Mouse (Mus musculus): ENCODE data around the gene Astn1. TPM values are rescaled to one million over a fixed set of nuclear protein-coding genes. Genes with fewer than 3 reads are reported as not detected.
A peak's percentile ranks its signal among the peaks of the same experiment; 100 is the strongest.

Astn1 gene
- polyA plus RNA-seq, 1 experiment from 2014 or later = 4.2 TPM

DNA sequence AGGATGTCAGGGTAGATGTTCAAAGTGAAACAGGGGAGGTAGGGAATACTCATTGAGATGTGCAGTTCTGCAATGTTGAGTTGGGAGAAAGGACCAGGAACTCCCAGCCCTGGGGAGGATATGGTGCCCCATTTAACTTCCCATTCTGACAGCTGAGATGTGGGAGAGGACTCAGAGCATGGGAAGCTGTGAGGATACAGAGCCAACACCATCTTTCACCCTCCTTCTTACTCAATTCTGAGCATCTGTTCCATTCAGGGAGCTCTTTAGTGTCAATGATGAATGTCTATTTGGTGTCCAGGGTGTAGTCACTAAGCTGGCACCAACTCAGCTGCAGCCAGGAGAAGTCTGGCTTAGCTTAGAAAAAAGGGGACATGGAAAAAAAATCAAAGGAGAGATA lies 219.7 kb downstream of the Astn1 start:
- H3K36me3 ChIP-seq = no peaks in the 10 kb centered on the region
- H3K9me3 ChIP-seq = no peaks in the 10 kb centered on the region
- no peaks in the 10 kb centered on the region for H3K27me3 ChIP-seq
- H3K27ac ChIP-seq = no peak overlapping the region
- ATAC-seq (ENCODE audit: insufficient number of reproducible peaks, insufficient read depth, low FRiP score, low TSS enrichment, low read depth) = no peak
- H3K4me3 ChIP-seq (replicated peaks) = no peak overlapping the region
- H3K9ac ChIP-seq (replicated peaks) = no peak overlapping the region
- no peaks in the 10 kb centered on the region for H3K4me1 ChIP-seq (replicated peaks)
- H3K4me2 ChIP-seq = no peak overlapping the region

DNA sequence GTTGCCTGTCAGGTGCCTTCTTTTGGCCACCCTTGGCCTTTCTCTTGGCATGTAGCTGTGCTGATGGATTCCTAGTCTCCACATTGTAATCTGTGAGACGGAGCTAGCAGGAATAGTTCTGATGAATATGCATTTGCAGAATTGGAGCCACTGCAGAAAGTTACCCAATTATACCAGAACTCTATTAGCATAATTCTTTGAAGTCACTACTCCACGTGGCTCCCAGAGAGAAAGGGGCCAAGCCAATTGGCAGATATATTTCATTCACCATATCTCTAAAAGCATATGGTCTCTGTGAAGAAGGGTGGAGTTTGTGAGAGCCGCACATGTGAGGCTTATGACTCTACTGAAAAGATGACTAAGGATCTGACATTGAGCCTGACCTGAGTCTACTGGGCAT lies 226.8 kb downstream of the Astn1 start:
- Histone ChIP-seq H3K9ac (replicated peaks) (no peak overlapping the region), H3K4me1 (replicated peaks) (no peaks in the 10 kb centered on the region), H3K27me3 (no peaks in the 10 kb centered on the region), H3K4me2 (no peak overlapping the region), H3K36me3 (no peaks in the 10 kb centered on the region), H3K9me3 (no peaks in the 10 kb centered on the region), H3K4me3 (replicated peaks) (no peak overlapping the region), H3K27ac (no peak overlapping the region)
- WGBS = 87% methylated on average over 3 of the region's 3 CpGs
- ATAC-seq (ENCODE audit: insufficient number of reproducible peaks, insufficient read depth, low FRiP score, low TSS enrichment, low read depth) = no peak

DNA sequence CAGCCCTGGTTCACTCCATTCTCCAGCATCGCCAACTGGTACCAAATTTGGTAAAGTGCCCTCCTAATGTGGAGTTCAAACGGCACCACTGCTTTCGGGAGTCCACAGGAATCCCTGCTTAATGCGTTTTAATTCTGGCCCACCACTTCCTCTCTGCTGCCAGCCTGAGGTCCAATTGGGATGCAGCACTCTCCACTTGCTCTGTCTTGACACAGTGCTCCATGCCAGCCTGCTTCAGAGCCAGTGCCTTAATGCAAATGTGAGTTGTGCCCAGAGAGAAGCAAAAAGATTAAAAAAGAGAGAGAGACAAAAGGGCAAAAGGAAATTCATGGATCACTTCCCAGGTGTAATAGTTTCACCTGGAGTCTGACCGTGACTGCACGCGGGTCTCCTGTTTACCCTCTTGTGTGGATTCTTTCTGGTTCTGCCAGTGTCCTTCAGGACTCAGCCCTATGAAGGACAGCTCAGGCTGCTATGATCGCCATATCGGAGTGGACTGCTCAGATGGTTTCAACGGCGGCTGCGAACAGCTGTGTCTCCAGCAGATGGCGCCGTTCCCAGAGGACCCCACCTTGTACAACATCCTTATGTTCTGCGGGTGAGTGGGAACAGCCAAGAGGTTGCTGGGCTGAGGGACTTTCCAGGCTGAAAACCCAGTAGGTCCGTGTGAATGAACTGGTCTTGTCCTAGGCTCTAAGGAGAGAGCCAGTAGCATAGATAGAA lies 234.8 kb downstream of the Astn1 start:
- Histone ChIP-seq H3K36me3 (no peaks in the 10 kb centered on the region), H3K4me2 (peak overlapping the region; percentile 18), H3K9me3 (no peaks in the 10 kb centered on the region), H3K27me3 (peaks cover 3% of the 10 kb centered on the region; the same call in 1 of the 2 replicates), H3K4me3 (replicated peaks) (no peak overlapping the region), H3K4me1 (replicated peaks) (0 out of 2 replicates have a peak, but pooled peaks cover 4% of the 10 kb centered on the region), H3K9ac (replicated peaks) (no peak overlapping the region), H3K27ac (no peak overlapping the region)
- 29% methylated on average over 16 of the region's 16 CpGs for WGBS
- peak; percentile 75 for ATAC-seq (ENCODE audit: insufficient number of reproducible peaks, insufficient read depth, low FRiP score, low TSS enrichment, low read depth)

DNA sequence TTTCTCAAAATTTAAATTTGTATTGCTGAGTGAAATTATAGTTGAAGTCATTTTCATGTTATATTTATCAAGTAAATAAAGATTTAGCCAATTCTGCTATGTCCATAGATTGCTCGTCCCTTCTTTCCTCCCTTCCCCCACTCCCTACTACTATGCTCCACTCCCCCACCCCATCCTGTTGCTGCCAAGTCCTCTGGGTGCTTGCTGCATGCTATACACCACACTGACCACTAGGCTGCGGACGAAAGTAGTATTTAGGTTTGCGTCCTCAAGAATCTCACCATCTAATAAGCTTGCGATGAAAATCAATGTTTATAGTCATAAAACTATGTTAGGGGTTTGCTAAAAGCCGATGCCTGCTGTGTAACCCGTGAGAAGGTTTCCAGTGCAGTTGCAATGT lies 235.9 kb downstream of the Astn1 start:
- Histone ChIP-seq H3K4me3 (replicated peaks) (no peak overlapping the region), H3K9me3 (no peaks in the 10 kb centered on the region), H3K27me3 (peaks cover 3% of the 10 kb centered on the region; the same call in 1 of the 2 replicates), H3K4me2 (no peak overlapping the region), H3K9ac (replicated peaks) (no peak overlapping the region), H3K36me3 (no peaks in the 10 kb centered on the region), H3K27ac (no peak overlapping the region), H3K4me1 (replicated peaks) (0 out of 2 replicates have a peak, but pooled peaks cover 4% of the 10 kb centered on the region)
- 67% methylated on average over 7 of the region's 7 CpGs for WGBS
- no peak for ATAC-seq (ENCODE audit: insufficient number of reproducible peaks, insufficient read depth, low FRiP score, low TSS enrichment, low read depth)

DNA sequence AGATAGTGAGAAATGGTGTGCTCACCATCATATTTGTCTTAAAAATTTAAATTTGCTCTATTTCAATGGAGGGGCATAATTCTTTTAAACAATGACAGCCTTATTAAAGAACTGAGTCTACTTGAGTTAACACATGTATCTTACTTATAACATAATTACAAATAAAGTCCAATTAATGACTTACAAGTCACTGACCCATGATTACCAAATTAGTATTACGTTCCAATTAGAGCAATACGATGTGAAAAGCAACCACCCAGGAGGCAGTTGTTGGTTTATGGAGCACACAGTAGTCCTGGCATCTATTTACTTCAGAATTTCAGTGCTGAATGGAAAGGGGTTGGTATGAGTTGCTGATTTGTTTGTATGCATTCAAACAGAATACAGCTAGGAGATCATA lies 237.4 kb downstream of the Astn1 start:
- H3K4me1 ChIP-seq (replicated peaks) = 0 out of 2 replicates have a peak, but pooled peaks cover 4% of the 10 kb centered on the region
- no peak overlapping the region for H3K4me2 ChIP-seq
- no peak overlapping the region for H3K9ac ChIP-seq (replicated peaks)
- H3K9me3 ChIP-seq = no peaks in the 10 kb centered on the region
- H3K36me3 ChIP-seq = no peaks in the 10 kb centered on the region
- peaks cover 3% of the 10 kb centered on the region; the same call in 1 of the 2 replicates for H3K27me3 ChIP-seq
- WGBS = 59% methylated on average over 2 of the region's 2 CpGs
- ATAC-seq (ENCODE audit: insufficient number of reproducible peaks, insufficient read depth, low FRiP score, low TSS enrichment, low read depth) = no peak
- H3K4me3 ChIP-seq (replicated peaks) = no peak overlapping the region
- H3K27ac ChIP-seq = no peak overlapping the region

DNA sequence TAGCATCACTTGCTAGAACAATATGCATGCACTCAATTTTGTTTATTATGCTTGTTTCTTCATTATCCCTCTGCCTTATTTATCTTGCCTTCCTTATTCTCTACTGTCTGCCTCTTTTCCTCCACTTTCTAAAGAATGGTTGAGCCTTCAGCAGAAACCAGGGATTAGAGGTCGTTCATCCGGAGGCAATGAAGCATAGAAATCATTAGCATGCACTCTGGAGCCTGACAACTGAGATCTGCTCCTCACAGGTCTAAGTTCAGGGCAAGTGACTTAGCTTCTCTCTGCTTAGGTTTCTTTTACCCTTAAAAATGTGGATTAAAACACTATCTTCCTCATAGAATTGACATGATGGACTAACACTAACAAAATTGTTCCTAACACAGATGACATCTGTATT lies 241.0 kb downstream of the Astn1 start:
- Histone ChIP-seq H3K27me3 (no peaks in the 10 kb centered on the region), H3K9me3 (no peaks in the 10 kb centered on the region), H3K4me2 (no peak overlapping the region), H3K4me3 (replicated peaks) (no peak overlapping the region), H3K9ac (replicated peaks) (no peak overlapping the region), H3K36me3 (no peaks in the 10 kb centered on the region), H3K27ac (no peak overlapping the region), H3K4me1 (replicated peaks) (no peaks in the 10 kb centered on the region)
- WGBS = 74% methylated on average over 2 of the region's 2 CpGs
- ATAC-seq (ENCODE audit: insufficient number of reproducible peaks, insufficient read depth, low FRiP score, low TSS enrichment, low read depth) = no peak

DNA sequence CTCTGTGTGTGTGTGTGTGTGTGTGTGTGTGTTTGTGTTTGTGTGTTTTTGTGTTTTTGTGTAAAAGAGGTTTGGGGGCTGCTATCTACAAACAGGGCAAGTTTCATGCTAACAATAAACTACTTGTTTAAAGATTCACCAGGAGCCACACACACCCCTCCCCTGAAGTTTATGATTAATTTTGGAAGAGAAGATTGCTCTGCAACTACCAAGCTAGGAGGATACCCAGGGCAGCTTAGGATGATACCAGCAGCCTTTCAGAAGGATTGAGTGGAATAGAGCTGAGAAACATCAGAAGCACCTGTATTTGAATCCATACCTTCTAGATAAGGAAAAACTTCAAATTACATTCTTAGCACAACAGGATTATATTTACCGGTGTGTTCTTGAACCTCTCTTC lies 242.1 kb downstream of the Astn1 start:
- Histone ChIP-seq H3K4me2 (no peak overlapping the region), H3K4me1 (replicated peaks) (no peaks in the 10 kb centered on the region), H3K27me3 (no peaks in the 10 kb centered on the region), H3K27ac (no peak overlapping the region), H3K4me3 (replicated peaks) (no peak overlapping the region), H3K9me3 (no peaks in the 10 kb centered on the region), H3K36me3 (no peaks in the 10 kb centered on the region), H3K9ac (replicated peaks) (no peak overlapping the region)
- ATAC-seq (ENCODE audit: insufficient number of reproducible peaks, insufficient read depth, low FRiP score, low TSS enrichment, low read depth) = no peak
- 93% methylated on average over 1 of the region's 1 CpGs for WGBS

DNA sequence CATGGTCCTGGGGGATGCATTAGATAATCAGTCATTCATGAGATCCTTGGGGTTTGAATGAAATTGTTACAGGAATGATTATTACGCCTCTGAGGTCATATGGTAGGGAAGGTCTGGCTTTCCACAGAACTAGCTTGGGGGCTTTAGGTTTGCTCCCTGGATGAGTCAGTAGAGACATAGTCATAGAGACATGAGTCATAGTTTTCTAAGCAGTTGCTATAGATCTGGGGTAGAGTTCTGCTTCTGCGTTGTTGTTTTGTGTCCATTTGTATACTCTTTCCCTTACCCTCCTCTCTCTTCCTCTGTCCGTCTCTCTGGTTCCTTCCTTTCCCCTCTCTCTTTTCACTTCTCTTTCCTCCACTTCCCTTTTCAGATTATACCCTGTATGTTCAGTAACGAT lies 243.5 kb downstream of the Astn1 start:
- Histone ChIP-seq H3K27ac (no peak overlapping the region), H3K9ac (replicated peaks) (no peak overlapping the region), H3K4me3 (replicated peaks) (no peak overlapping the region), H3K9me3 (no peaks in the 10 kb centered on the region), H3K4me2 (no peak overlapping the region), H3K4me1 (replicated peaks) (no peaks in the 10 kb centered on the region), H3K36me3 (no peaks in the 10 kb centered on the region), H3K27me3 (no peaks in the 10 kb centered on the region)
- ATAC-seq (ENCODE audit: insufficient number of reproducible peaks, insufficient read depth, low FRiP score, low TSS enrichment, low read depth) = no peak
- WGBS = 96% methylated on average over 4 of the region's 4 CpGs

DNA sequence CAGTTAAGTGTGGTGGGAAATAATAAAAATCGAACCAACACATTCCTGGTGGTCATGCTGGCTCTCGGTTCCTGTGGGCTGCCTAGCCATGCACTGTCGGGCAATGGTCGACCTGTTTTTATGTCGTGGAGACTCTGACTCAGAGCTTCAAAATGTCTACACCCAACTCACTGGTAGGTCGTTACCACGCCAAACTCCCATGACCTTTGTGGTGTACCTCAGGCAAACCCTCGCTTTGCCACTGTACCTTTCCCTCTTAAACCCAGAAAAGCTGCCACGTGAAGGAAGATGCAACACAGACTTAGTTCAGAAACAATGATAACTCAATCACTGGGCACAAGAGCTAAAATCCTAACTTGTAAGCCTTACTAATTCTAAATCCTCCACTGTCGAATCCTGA lies 244.3 kb downstream of the Astn1 start:
- 84% methylated on average over 10 of the region's 10 CpGs for WGBS
- Histone ChIP-seq H3K4me2 (no peak overlapping the region), H3K4me1 (replicated peaks) (no peaks in the 10 kb centered on the region), H3K4me3 (replicated peaks) (no peak overlapping the region), H3K27me3 (no peaks in the 10 kb centered on the region), H3K9me3 (no peaks in the 10 kb centered on the region), H3K27ac (no peak overlapping the region), H3K9ac (replicated peaks) (no peak overlapping the region), H3K36me3 (no peaks in the 10 kb centered on the region)
- no peak for ATAC-seq (ENCODE audit: insufficient number of reproducible peaks, insufficient read depth, low FRiP score, low TSS enrichment, low read depth)

DNA sequence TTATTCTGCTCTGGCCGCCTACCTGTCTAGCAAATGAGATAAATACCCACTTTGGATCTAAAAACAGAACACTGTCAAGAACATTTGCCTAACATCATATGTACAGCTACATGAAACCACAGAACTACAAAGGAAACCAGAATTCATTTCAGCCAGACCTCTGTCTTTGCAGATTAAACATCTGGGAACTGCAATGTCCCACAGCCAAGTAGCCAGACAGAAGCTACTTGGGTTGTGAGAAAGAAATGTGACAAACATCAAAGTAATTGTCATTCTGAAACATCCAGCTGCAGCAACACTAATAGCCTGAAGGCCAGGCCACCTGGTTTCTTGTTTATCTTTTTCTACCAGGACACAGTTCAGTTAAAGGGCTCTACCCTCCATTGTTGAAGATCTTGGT lies 245.1 kb downstream of the Astn1 start:
- 68% methylated on average over 1 of the region's 1 CpGs for WGBS
- Histone ChIP-seq H3K27ac (no peak overlapping the region), H3K27me3 (no peaks in the 10 kb centered on the region), H3K4me2 (no peak overlapping the region), H3K9me3 (no peaks in the 10 kb centered on the region), H3K4me1 (replicated peaks) (no peaks in the 10 kb centered on the region), H3K36me3 (no peaks in the 10 kb centered on the region), H3K4me3 (replicated peaks) (no peak overlapping the region), H3K9ac (replicated peaks) (no peak overlapping the region)
- ATAC-seq (ENCODE audit: insufficient number of reproducible peaks, insufficient read depth, low FRiP score, low TSS enrichment, low read depth) = no peak

DNA sequence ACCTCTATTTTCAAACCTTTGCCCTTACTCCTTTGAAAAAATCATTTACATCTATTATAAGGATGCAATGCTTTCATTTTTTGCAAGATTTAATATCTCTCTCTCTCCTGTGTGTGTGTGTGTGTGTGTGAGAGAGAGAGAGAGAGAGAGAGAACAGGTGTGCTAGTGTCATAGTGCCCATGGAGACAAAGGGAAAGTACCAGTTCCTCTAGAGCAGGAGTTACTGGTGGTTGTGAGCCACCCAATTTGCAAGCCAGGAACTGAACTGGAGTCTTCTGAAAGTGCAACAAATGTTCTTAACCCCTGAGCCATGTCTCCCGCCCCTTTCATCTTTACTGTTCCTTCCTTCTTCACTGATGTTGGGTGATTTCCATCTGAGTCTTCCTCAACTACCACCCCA lies 253.1 kb downstream of the Astn1 start:
- H3K9ac ChIP-seq (replicated peaks) = no peak overlapping the region
- H3K4me1 ChIP-seq (replicated peaks) = no peaks in the 10 kb centered on the region
- no peak for ATAC-seq (ENCODE audit: insufficient number of reproducible peaks, insufficient read depth, low FRiP score, low TSS enrichment, low read depth)
- no peak overlapping the region for H3K27ac ChIP-seq
- no peaks in the 10 kb centered on the region for H3K27me3 ChIP-seq
- no peak overlapping the region for H3K4me2 ChIP-seq
- no peak overlapping the region for H3K4me3 ChIP-seq (replicated peaks)
- H3K9me3 ChIP-seq = no peaks in the 10 kb centered on the region
- H3K36me3 ChIP-seq = no peaks in the 10 kb centered on the region
- WGBS = 100% methylated on average over 1 of the region's 1 CpGs

DNA sequence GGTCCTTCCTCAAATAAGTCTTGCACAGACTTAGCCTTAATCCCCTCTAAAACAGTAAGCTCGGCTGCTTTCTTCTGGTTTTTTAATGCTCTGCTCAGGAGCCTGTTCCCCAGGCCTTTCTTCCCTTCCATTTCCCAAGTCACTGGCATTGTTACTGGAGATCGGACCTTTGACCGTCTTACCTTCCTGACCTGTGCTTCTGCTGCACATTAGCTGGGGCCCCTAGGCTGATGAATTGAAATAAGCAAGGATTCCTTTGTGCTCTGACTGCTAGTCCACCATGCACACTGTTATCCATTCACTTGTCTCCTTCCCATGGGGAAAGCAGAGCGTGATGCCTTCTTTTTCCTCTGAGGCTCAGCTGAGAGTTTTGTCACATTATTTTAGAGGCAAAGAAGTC lies 255.9 kb downstream of the Astn1 start:
- Histone ChIP-seq H3K9me3 (no peaks in the 10 kb centered on the region), H3K4me2 (no peak overlapping the region), H3K4me3 (replicated peaks) (no peak overlapping the region), H3K9ac (replicated peaks) (no peak overlapping the region), H3K36me3 (no peaks in the 10 kb centered on the region), H3K27ac (no peak overlapping the region), H3K27me3 (no peaks in the 10 kb centered on the region), H3K4me1 (replicated peaks) (no peaks in the 10 kb centered on the region)
- ATAC-seq (ENCODE audit: insufficient number of reproducible peaks, insufficient read depth, low FRiP score, low TSS enrichment, low read depth) = no peak
- WGBS = 76% methylated on average over 4 of the region's 4 CpGs
